Mouse (Mus musculus): ENCODE results near the gene Spata3. TPM values are rescaled to one million over a fixed set of nuclear protein-coding genes. Genes with fewer than 3 reads are reported as not detected.

Gene Spata3
- polyA plus RNA-seq, 1 experiment = not detected

DNA sequence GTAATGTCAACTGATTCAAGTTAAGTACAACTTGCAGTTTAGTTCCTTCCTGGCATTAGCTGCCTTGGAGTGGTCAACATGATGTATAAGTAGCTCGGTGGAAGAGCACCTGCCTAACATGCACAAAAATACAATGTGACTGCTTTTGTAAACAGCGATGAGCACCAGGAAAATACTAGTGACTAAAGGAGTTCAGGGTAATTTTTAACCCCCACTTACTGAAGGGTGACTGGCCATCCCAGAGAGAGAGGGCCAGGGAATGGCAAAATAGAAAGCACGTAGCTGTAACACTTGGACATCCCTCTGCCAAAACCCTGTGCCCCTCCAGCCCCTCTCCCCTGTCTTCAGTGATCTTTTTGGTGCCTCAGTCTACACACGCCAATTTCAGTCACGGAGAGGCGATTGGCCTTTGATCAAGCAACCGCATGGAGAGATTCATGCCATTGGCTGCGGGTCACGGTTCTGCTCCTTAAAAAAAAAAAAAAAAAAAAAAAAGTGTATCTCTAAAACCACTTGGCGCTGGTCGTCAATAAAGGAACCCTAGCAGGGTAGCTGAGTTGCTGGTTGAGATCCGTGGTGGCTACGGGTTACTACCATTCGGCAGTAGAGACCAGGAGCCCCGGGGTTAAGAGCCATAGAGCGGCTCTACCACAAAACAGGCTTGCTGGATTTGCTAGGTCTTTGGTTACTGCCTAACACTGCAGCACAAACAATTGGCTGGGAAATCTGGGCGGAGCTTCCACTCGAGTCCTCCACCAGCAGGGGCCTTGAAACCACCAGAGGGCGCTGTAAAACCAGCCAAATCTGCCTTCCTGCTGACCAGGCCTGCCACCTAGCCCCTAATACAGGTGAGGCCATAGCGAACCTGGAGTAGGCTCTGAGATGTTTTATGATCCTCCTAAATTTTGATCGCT is 42.5 kb downstream of the Spata3 start:
- Histone ChIP-seq H3K9ac (ENCODE audit: low read depth, poor library complexity, severe bottlenecking) (peak overlapping the region; percentile 55), H3K27ac (ENCODE audit: insufficient read depth, low read length) (0 out of 2 replicates have a peak overlapping the region, but pooled peaks have one; percentile 44), H3K27me3 (ENCODE audit: control insufficient read depth, insufficient read depth, low read length, poor library complexity, severe bottlenecking) (no peaks in the 10 kb centered on the region), H3K9me3 (replicated peaks; ENCODE audit: control insufficient read depth, insufficient read depth, low read length, poor library complexity, severe bottlenecking) (no peaks in the 10 kb centered on the region), H3K4me1 (ENCODE audit: control insufficient read depth, insufficient read depth, low read length) (peaks cover 2% of the 10 kb centered on the region), H3K36me3 (ENCODE audit: control insufficient read depth, insufficient read depth, low read length, poor library complexity, severe bottlenecking) (no peaks in the 10 kb centered on the region), H3K4me3 (ENCODE audit: low read depth, low read length) (peak overlapping the region; percentile 65)
- TF ChIP-seq EP300 (IDR thresholded peaks at IDR 0.05; ENCODE audit: insufficient read depth, low read depth, low read length) (0 out of 2 replicates have a peak, but pooled peaks have one; percentile 45), POLR2A (IDR thresholded peaks at IDR 0.05; ENCODE audit: insufficient read depth, low read length) (no peak), CTCF (IDR thresholded peaks at IDR 0.05; ENCODE audit: low read depth, low read length) (peak; percentile 97)

DNA sequence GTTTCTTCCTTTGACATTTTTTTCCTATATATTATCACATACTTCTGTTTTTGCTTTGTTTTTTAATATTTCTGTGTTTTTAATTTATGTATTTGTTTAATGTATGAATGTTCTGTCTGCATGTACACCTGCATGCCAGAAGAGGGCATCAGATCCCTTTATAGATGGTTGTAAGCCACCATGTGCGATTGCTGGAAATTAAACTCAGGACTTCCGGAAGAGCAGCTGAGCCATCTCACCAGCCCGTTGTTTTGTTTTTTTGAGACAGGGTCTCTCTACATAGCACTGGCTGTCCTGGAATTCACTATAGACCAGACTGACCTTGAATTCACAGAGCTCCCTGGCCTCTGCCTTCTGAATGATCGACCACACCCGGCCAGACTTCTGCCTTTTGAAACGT is 45.9 kb downstream of the Spata3 start:
- H3K27ac ChIP-seq (ENCODE audit: insufficient read depth, low read length) = peak overlapping the region; percentile 82
- peak; percentile 34; the same call in 1 of the 2 replicates for TF ChIP-seq EP300 (IDR thresholded peaks at IDR 0.05; ENCODE audit: insufficient read depth, low read depth, low read length)
- no peak for TF ChIP-seq POLR2A (IDR thresholded peaks at IDR 0.05; ENCODE audit: insufficient read depth, low read length)
- H3K9ac ChIP-seq (ENCODE audit: low read depth, poor library complexity, severe bottlenecking) = no peak overlapping the region
- no peaks in the 10 kb centered on the region for H3K27me3 ChIP-seq (ENCODE audit: control insufficient read depth, insufficient read depth, low read length, poor library complexity, severe bottlenecking)
- H3K4me3 ChIP-seq (ENCODE audit: low read depth, low read length) = no peak overlapping the region
- no peaks in the 10 kb centered on the region for H3K9me3 ChIP-seq (replicated peaks; ENCODE audit: control insufficient read depth, insufficient read depth, low read length, poor library complexity, severe bottlenecking)
- no peaks in the 10 kb centered on the region for H3K36me3 ChIP-seq (ENCODE audit: control insufficient read depth, insufficient read depth, low read length, poor library complexity, severe bottlenecking)
- H3K4me1 ChIP-seq (ENCODE audit: control insufficient read depth, insufficient read depth, low read length) = peaks cover 5% of the 10 kb centered on the region

DNA sequence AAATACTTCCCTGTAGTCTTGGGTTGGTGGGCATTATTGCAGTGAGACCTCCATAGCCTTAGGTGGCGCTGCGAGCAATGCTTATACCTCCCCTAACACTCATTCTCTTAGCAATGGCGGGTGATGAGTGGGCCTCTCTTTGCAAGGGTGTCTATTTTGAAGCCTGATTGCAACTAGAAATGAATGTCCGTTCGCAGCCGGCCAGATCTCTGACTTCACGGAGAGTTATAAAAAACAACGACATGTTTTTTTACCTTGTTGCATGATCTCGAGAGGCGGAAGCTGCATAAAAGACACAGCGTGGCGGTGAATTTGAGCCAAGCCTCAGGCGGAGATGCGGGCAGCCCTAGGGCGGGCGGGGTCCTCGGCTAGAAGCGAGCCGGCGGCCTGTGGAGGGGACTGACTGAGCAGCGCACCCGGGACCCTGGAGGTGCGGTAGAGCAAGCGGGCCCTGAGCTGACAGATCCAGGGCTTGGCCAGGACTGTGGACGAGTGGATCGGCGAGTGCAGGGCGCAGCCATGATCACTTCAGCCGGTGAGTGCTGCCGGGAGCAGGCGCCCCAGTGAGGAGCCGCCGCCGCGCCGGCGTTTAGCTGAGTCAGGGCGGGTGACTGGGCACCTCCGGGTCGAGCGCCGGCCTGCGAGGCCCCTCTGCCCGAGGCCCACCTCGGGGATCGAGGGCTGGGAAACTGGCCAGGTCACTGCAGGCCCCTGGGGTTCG is 47.8 kb downstream of the Spata3 start, which contains the start of gene Psmd1:
Gene Psmd1, plus strand, starts transcription at position 117 of the 721 bp plus-strand sequence.
- Histone ChIP-seq H3K9me3 (replicated peaks; ENCODE audit: control insufficient read depth, insufficient read depth, low read length, poor library complexity, severe bottlenecking) (no peaks in the 10 kb centered on the region), H3K9ac (ENCODE audit: low read depth, poor library complexity, severe bottlenecking) (peak within 1 kb of the TSS; percentile 95), H3K27me3 (ENCODE audit: control insufficient read depth, insufficient read depth, low read length, poor library complexity, severe bottlenecking) (no peaks in the 10 kb centered on the region), H3K4me1 (ENCODE audit: control insufficient read depth, insufficient read depth, low read length) (peaks cover 5% of the 10 kb centered on the region), H3K27ac (ENCODE audit: insufficient read depth, low read length) (peak within 1 kb of the TSS; percentile 51; the same call in 1 of the 2 replicates), H3K4me3 (ENCODE audit: low read depth, low read length) (peak within 1 kb of the TSS; percentile 86), H3K36me3 (ENCODE audit: control insufficient read depth, insufficient read depth, low read length, poor library complexity, severe bottlenecking) (no peaks in the 10 kb centered on the region)
- TF ChIP-seq POLR2A (IDR thresholded peaks at IDR 0.05; ENCODE audit: insufficient read depth, low read length) (no peak), CTCF (IDR thresholded peaks at IDR 0.05; ENCODE audit: low read depth, low read length) (peak; percentile 58)

DNA sequence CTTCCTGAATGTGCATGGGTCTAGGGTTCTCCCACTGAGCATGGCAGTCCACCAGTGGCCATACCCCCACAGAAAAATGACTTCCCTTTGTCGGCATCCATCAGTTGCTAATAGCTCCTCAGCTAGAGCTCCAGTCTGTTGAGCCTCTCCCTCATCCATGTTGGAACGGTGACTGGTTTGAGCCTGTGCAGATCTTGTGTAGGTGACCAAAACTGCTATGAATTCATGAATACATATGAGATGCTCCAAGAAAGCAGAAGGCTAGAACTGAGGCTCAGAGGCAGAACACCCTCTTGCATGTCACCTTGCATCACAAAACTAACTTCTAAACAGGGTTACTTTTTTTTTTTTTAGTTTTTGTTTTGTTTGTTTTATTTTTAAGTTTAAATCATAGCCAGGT is 59.9 kb downstream of the Spata3 start:
- no peak for TF ChIP-seq EP300 (IDR thresholded peaks at IDR 0.05; ENCODE audit: insufficient read depth, low read depth, low read length)
- TF ChIP-seq POLR2A (IDR thresholded peaks at IDR 0.05; ENCODE audit: insufficient read depth, low read length) = no peak
- TF ChIP-seq CTCF (IDR thresholded peaks at IDR 0.05; ENCODE audit: low read depth, low read length) = no peak
- Histone ChIP-seq H3K27me3 (ENCODE audit: control insufficient read depth, insufficient read depth, low read length, poor library complexity, severe bottlenecking) (no peaks in the 10 kb centered on the region), H3K36me3 (ENCODE audit: control insufficient read depth, insufficient read depth, low read length, poor library complexity, severe bottlenecking) (peaks cover 47% of the 10 kb centered on the region)

More for the DNA sequence above, 59.9 kb downstream of the Spata3 start:
- H3K9ac ChIP-seq (ENCODE audit: low read depth, poor library complexity, severe bottlenecking) = no peak overlapping the region
- H3K4me3 ChIP-seq (ENCODE audit: low read depth, low read length) = no peak overlapping the region
- H3K27ac ChIP-seq (ENCODE audit: insufficient read depth, low read length) = no peak overlapping the region
- H3K4me1 ChIP-seq (ENCODE audit: control insufficient read depth, insufficient read depth, low read length) = no peaks in the 10 kb centered on the region
- H3K9me3 ChIP-seq (replicated peaks; ENCODE audit: control insufficient read depth, insufficient read depth, low read length, poor library complexity, severe bottlenecking) = 0 out of 2 replicates have a peak, but pooled peaks cover 4% of the 10 kb centered on the region

Other genes starting within 250 kb of the Spata3 start
- gene A630001G21Rik, start 238.2 kb upstream of the Spata3 start, polyA plus RNA-seq (2011; ENCODE audit: insufficient read depth, insufficient read length, low read depth, missing spikeins) = 0.44 and 1.1 TPM in 2 replicates
- gene Cab39, start 223.4 kb upstream of the Spata3 start, polyA plus RNA-seq (2011; ENCODE audit: insufficient read depth, insufficient read length, low read depth, missing spikeins) = 73.9 and 75.2 TPM in 2 replicates
- gene Itm2c, start 122.5 kb upstream of the Spata3 start, polyA plus RNA-seq (2011; ENCODE audit: insufficient read depth, insufficient read length, low read depth, missing spikeins) = 51.2 and 57.5 TPM in 2 replicates
- not detected in 2 replicates for gene 4933407L21Rik, start 88.3 kb upstream of the Spata3 start, polyA plus RNA-seq (2011; ENCODE audit: insufficient read depth, insufficient read length, low read depth, missing spikeins)
- not detected in 2 replicates for gene Gpr55, start 55.8 kb upstream of the Spata3 start, polyA plus RNA-seq (2011; ENCODE audit: insufficient read depth, insufficient read length, low read depth, missing spikeins)
- 0.42 TPM in 1 of 2 replicates, not detected in the other for gene 2810459M11Rik, start 29.0 kb downstream of the Spata3 start, polyA plus RNA-seq (2011; ENCODE audit: insufficient read depth, insufficient read length, low read depth, missing spikeins)
- gene Psmd1, start 47.6 kb downstream of the Spata3 start, polyA plus RNA-seq (2011; ENCODE audit: insufficient read depth, insufficient read length, low read depth, missing spikeins) = 174 and 180 TPM in 2 replicates
- gene Htr2b, start 95.2 kb downstream of the Spata3 start, polyA plus RNA-seq (2011; ENCODE audit: insufficient read depth, insufficient read length, low read depth, missing spikeins) = not detected in 2 replicates
- gene Gm21972, start 116.8 kb downstream of the Spata3 start, polyA plus RNA-seq (2011; ENCODE audit: insufficient read depth, insufficient read length, low read depth, missing spikeins) = 4.1 TPM in 1 of 2 replicates, not detected in the other
- gene Armc9, start 138.0 kb downstream of the Spata3 start, polyA plus RNA-seq (2011; ENCODE audit: insufficient read depth, insufficient read length, low read depth, missing spikeins) = 13.7 and 15.5 TPM in 2 replicates

Measured in ES-Bruce4 (cell line).